Mouse (Mus musculus) megakaryocyte-erythroid progenitor cell, adult 5 weeks (primary cell): ENCODE data around the gene Slc39a7. TPM values are rescaled to one million over a fixed set of nuclear protein-coding genes. Genes with fewer than 3 reads are reported as not detected.

Source experiments
- polyA plus RNA-seq: library from polyadenylated mRNA; stranded (reverse); fragments of >175 nt; gene quantifications from 2 replicates; pipeline ENCODE4 v1.2.3, GENCODE M21; 2012

Gene Slc39a7
- polyA plus RNA-seq: 124 and 129 TPM in 2 replicates

DNA sequence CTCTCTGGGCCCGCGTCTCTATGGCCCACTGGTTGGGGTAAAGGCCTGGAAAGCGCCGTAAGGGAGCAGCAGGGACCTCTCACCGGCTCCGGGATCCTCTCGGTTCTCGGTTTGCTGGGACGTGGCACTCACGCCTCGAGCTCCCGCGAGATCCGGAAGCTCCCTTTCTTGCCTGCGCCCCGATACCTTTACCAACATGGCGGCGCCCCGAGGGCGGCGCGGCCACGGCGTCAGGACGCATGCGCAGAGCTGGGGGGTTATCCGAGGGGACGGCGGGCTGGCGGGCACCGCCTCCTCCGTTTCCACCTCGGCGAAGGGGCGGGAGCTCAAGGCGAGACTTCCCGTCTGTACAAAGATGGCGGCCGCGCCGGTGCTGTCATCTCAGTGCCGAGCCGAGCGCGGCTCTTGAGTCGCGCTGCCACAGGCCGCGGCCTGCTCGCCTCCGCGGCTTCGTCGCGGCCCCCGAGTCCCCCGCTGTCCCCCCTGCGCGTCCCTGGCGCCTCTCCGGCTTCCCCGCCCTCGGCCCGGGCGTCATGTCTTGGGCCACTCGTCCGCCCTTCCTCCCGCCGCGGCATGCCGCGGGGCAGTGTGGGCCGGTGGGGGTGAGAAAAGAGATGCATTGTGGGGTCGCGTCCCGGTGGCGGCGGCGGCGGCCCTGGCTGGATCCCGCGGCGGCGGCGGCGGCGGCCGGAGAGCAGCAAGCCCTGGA is at the start of gene Slc39a7, which contains the start of gene Rxrb:
Slc39a7 (minus strand) TSS at position 218 of the 709 bp plus-strand sequence.
Rxrb (plus strand) TSS at position 348 of the 709 bp plus-strand sequence.

DNA sequence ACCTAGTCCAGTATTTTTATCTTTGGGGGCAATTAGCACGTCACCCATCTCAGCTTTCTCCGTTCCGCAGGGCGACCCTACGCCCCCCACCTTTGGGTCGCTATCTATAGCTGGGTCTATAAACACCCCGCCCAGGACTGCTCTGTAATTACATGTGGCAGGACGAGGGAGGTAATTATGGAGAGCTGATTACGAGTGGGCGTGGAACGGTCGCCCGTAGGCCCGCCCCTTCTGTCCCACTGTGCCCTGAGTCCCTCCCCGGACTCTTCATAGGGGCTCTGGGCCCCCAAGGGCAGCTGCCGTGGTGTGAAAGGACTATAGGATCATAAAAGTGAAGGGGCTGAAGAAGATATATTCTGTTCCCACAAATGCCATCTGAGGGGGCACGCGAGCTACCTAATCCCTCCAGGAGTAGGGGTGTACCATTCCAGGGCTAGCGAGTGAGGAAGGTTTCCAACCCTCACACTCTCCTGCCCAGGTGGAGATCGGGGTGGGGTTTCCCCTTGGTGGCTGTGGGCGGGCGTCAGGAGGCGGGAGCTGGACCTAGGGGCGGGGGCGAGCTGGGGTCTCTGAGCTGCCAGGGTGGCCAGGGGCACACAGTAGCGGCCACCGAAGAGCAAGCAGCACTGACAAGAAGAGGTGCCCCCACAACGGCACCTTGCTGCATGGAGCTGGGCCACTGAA is 7.5 kb upstream of the Slc39a7 start, which contains the start of gene Col11a2:
Col11a2 (plus strand) TSS at position 560 of the 684 bp plus-strand sequence.

DNA sequence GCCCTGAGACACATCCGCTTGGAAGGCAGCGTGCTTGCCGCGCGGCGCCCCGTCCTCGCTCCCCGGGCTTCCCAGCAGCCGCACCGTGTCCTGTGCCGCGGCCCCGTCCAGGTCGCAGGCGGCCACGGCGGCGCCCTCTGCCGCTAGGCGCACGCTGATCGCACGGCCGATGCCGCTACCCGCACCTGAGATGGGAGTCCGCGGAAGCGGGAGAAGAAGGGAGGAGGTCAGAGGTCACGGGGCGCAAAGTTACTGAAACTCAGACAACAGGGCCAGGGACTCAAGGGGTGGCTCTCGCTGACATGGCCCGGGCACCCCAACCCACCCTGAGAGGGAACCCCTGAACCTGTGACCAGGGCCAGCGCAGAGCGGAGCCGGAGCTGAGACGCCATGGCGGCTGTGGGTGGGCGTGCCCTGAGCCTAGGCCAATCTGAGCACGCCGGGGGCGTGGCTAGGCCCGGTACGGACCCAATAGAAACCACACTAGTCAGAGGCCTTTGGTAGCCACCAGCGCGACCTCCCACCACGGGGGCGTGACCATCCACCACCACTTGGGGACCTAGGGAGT is 3.7 kb downstream of the Slc39a7 start, which contains the start of gene H2-Ke6:
H2-Ke6 (minus strand) TSS at position 405 of the 568 bp plus-strand sequence.

DNA sequence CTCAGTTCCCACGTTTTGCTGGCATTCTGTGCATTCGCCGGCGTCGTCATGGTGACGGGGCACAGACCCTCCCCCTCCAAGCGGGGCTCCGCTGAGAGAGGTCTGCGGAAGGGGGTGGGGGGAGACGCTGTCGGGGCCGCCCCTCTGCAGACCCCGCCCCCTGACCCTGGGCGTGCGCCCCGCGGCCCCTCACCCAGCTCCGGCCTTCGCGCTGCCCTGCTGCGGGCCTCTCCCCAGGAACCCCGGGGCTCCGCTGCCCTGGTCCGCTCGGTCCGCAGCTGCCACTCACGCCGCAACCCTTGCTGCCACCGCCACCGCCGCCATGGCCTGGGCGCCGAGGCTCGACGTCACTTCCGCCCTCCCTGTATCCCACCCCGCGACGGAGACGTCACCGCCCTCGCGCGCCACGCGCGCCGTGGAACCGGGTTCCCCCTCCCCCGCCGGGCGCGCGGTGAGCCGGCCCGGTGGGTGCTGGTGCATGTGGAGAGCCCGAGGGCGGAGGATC is 7.1 kb downstream of the Slc39a7 start, which contains the start of gene Ring1:
Ring1 (minus strand) TSS at position 364 of the 505 bp plus-strand sequence.

GRCm38 (mm10) chr17:34000150-34000537 is 31.3 kb downstream of the Slc39a7 start, which contains the start of gene H2-K1:
H2-K1 (minus strand) TSS chr17:34000347.

Other genes with a start within 250 kb of the Slc39a7 start
- gene Angptl4, start 249.9 kb downstream of the Slc39a7 start, polyA plus RNA-seq: 4.6 and 5.9 TPM in 2 replicates
- gene Kank3, start 221.2 kb downstream of the Slc39a7 start, polyA plus RNA-seq: 2.8 and 2.9 TPM in 2 replicates
- gene Rps28, start 207.1 kb downstream of the Slc39a7 start, polyA plus RNA-seq: 7,027 and 8,316 TPM in 2 replicates
- 544 and 641 TPM in 2 replicates for gene Ndufa7, start 207.1 kb downstream of the Slc39a7 start, polyA plus RNA-seq
- 21.7 and 28.1 TPM in 2 replicates for gene Cd320, start 188.6 kb downstream of the Slc39a7 start, polyA plus RNA-seq
- gene Gm7029, start 157.8 kb downstream of the Slc39a7 start, polyA plus RNA-seq: not detected in 2 replicates
- 46.4 and 49.9 TPM in 2 replicates for gene Kifc1, start 141.0 kb downstream of the Slc39a7 start, polyA plus RNA-seq
- 0.67 and 1.0 TPM in 2 replicates for gene Platr17, start 126.5 kb downstream of the Slc39a7 start, polyA plus RNA-seq
- 45.6 and 53.3 TPM in 2 replicates for gene Daxx, start 122.3 kb downstream of the Slc39a7 start, polyA plus RNA-seq
- 748 and 750 TPM in 2 replicates for gene Tapbp, start 115.8 kb downstream of the Slc39a7 start, polyA plus RNA-seq
- gene Zbtb22, start 115.8 kb downstream of the Slc39a7 start, polyA plus RNA-seq: 54.2 and 58.7 TPM in 2 replicates
- 300 and 303 TPM in 2 replicates for gene Rgl2, start 102.1 kb downstream of the Slc39a7 start, polyA plus RNA-seq
- gene Pfdn6, start 91.3 kb downstream of the Slc39a7 start, polyA plus RNA-seq: 332 and 390 TPM in 2 replicates
- 131 and 141 TPM in 2 replicates for gene Wdr46, start 91.0 kb downstream of the Slc39a7 start, polyA plus RNA-seq
- 12.5 and 21.8 TPM in 2 replicates for gene B3galt4, start 80.2 kb downstream of the Slc39a7 start, polyA plus RNA-seq
- gene Vps52, start 75.9 kb downstream of the Slc39a7 start, polyA plus RNA-seq: 45.7 and 47.0 TPM in 2 replicates
- gene Rps18, start 75.7 kb downstream of the Slc39a7 start, polyA plus RNA-seq: 788 and 958 TPM in 2 replicates
- gene H2-K1, start 31.3 kb downstream of the Slc39a7 start, polyA plus RNA-seq: 2,707 and 3,834 TPM in 2 replicates
- 50.5 and 69.1 TPM in 2 replicates for gene Ring1, start 7.0 kb downstream of the Slc39a7 start, polyA plus RNA-seq
- gene H2-Ke6, start 3.6 kb downstream of the Slc39a7 start, polyA plus RNA-seq: 73.4 and 93.4 TPM in 2 replicates
- 259 and 275 TPM in 2 replicates for gene Rxrb, start 130 bp upstream of the Slc39a7 start, polyA plus RNA-seq
- 18.1 and 22.9 TPM in 2 replicates for gene Col11a2, start 7.8 kb upstream of the Slc39a7 start, polyA plus RNA-seq
- 18.9 and 21.5 TPM in 2 replicates for gene H2-Oa, start 60.7 kb upstream of the Slc39a7 start, polyA plus RNA-seq
- 87.7 and 91.4 TPM in 2 replicates for gene H2-DMa, start 87.9 kb upstream of the Slc39a7 start, polyA plus RNA-seq
- 509 and 540 TPM in 2 replicates for gene Brd2, start 91.0 kb upstream of the Slc39a7 start, polyA plus RNA-seq
- 3.6 and 4.5 TPM in 2 replicates for gene H2-DMb2, start 111.6 kb upstream of the Slc39a7 start, polyA plus RNA-seq
- 42.5 and 51.0 TPM in 2 replicates for gene H2-DMb1, start 121.4 kb upstream of the Slc39a7 start, polyA plus RNA-seq
- 141 TPM in 2 replicates for gene Tap1, start 155.9 kb upstream of the Slc39a7 start, polyA plus RNA-seq
- 78.2 and 85.0 TPM in 2 replicates for gene Psmb9, start 156.1 kb upstream of the Slc39a7 start, polyA plus RNA-seq
- gene Psmb8, start 166.0 kb upstream of the Slc39a7 start, polyA plus RNA-seq: 393 and 403 TPM in 2 replicates
- gene Tap2, start 171.8 kb upstream of the Slc39a7 start, polyA plus RNA-seq: 218 and 296 TPM in 2 replicates
- gene H2-Ob, start 207.2 kb upstream of the Slc39a7 start, polyA plus RNA-seq: 10.4 and 14.9 TPM in 2 replicates
- gene H2-Ab1, start 226.0 kb upstream of the Slc39a7 start, polyA plus RNA-seq: 360 and 375 TPM in 2 replicates